Mouse (Mus musculus) liver, adult 2 months (tissue): ENCODE data around the gene Cngb1. TPM values are rescaled to one million over a fixed set of nuclear protein-coding genes. Genes with fewer than 3 reads are reported as not detected.

Source experiments
- DNase-seq: peaks from one replicate; pipeline ENCODE4 v3.0.0-alpha.2; 2011; ENCODE audit warnings: low read depth, low spot score; ENCODE audit errors: extremely low read depth
- H3K27ac ChIP-seq: fragments of 200-500 bp; replicated peaks from 2 replicates; pipeline ENCODE4 v1.5.1; 2012; ENCODE audit warnings: low read depth, mild to moderate bottlenecking, control low read depth, inconsistent platforms, low read length; ENCODE audit not compliant: insufficient read depth
- H3K27me3 ChIP-seq: fragments of 200-500 bp; 2 replicates; pipeline ENCODE4 v1.6.1; 2012; ENCODE audit warnings: mild to moderate bottlenecking, moderate library complexity, low read length, inconsistent platforms; ENCODE audit not compliant: control insufficient read depth, insufficient read depth
- H3K36me3 ChIP-seq: fragments of 200-500 bp; 2 replicates; pipeline ENCODE4 v1.6.1; 2012; ENCODE audit warnings: low read length, inconsistent platforms; ENCODE audit not compliant: control insufficient read depth, insufficient read depth
- H3K4me1 ChIP-seq: fragments of 200-500 bp; 2 replicates; pipeline ENCODE4 v1.6.1; 2011; ENCODE audit warnings: low read length; ENCODE audit not compliant: control insufficient read depth, insufficient read depth
- H3K4me3 ChIP-seq: fragments of 200-500 bp; 2 replicates; pipeline ENCODE4 v1.5.1; 2011; ENCODE audit warnings: low read depth, mild to moderate bottlenecking, control low read depth, low read length, moderate library complexity; ENCODE audit not compliant: insufficient read depth
- H3K79me2 ChIP-seq: fragments of 200-500 bp; 2 replicates; pipeline ENCODE4 v1.6.1; 2012; ENCODE audit warnings: inconsistent platforms, mild to moderate bottlenecking, low read length, moderate library complexity; ENCODE audit not compliant: control insufficient read depth, insufficient read depth
- H3K9ac ChIP-seq: fragments of 200-500 bp; 2 replicates; pipeline ENCODE4 v1.6.1; 2012; ENCODE audit warnings: low read depth, mild to moderate bottlenecking, control low read depth, inconsistent platforms, low read length
- CTCF ChIP-seq: fragments of 200-500 bp; IDR thresholded peaks from 2 replicates; pipeline ENCODE4 v1.5.1; 2011; ENCODE audit warnings: low read depth, low read length, control low read depth
- POLR2A ChIP-seq: fragments of 200-500 bp; IDR thresholded peaks from 2 replicates; pipeline ENCODE4 v1.6.1; 2011; ENCODE audit warnings: low read length, control low read depth; ENCODE audit not compliant: insufficient read depth; ENCODE audit errors: extremely low read depth
- WGBS: fragments of 180-500 bp; shearing (Covaris S2); methylation state at CpG from one replicate; pipeline ENCODE4 v1.1.7; 2018; 5-methylcytosine and 5-hydroxymethylcytosine counted together
- polyA plus RNA-seq: library from polyadenylated mRNA; depleted of rRNA; stranded (reverse); fragments of >200 nt; gene quantifications from 2 replicates; pipeline ENCODE4 v1.2.3, GENCODE M21; 2012
- total RNA-seq: library from RNA; depleted of rRNA; stranded (reverse); fragments of >200 nt; gene quantifications from 2 replicates; pipeline ENCODE4 v1.2.3, GENCODE M21; 2014

Gene Cngb1
- total and polyA plus RNA-seq, 2 experiments: under 0.01 to 0.39 TPM

GRCm38 (mm10) chr8:95215709-95216360 is 90.5 kb downstream of the Cngb1 start:
- no peak overlapping the region for H3K27ac ChIP-seq
- H3K79me2 ChIP-seq: no peaks in the 10 kb centered on the region
- H3K4me1 ChIP-seq: no peaks in the 10 kb centered on the region
- peak; percentile 40 for DNase-seq
- H3K9ac ChIP-seq: no peak overlapping the region
- H3K36me3 ChIP-seq: no peaks in the 10 kb centered on the region
- TF ChIP-seq POLR2A (no peak), CTCF (no peak)
- no peak overlapping the region for H3K4me3 ChIP-seq
- no peaks in the 10 kb centered on the region for H3K27me3 ChIP-seq
- WGBS: 67% methylated on average over 11 of the region's 11 CpGs

- WGBS: 77% methylated on average over 11 of the region's 11 CpGs
These were observed 96.5 kb downstream of the Cngb1 start for GRCm38 (mm10) chr8:95209924-95210323.

GRCm38 (mm10) chr8:95205946-95206345 is 100.4 kb downstream of the Cngb1 start:
- no peak for TF ChIP-seq POLR2A
- TF ChIP-seq CTCF: no peak

More at GRCm38 (mm10) chr8:95209924-95210323, 96.5 kb downstream of the Cngb1 start:
- no peak for TF ChIP-seq POLR2A
- no peak for TF ChIP-seq CTCF
- Histone ChIP-seq H3K36me3 (no peaks in the 10 kb centered on the region), H3K27ac (no peak overlapping the region), H3K27me3 (no peaks in the 10 kb centered on the region), H3K9ac (no peak overlapping the region), H3K79me2 (no peaks in the 10 kb centered on the region), H3K4me1 (no peaks in the 10 kb centered on the region), H3K4me3 (no peak overlapping the region)
- DNase-seq: no peak

GRCm38 (mm10) chr8:95204039-95204380 is 102.4 kb downstream of the Cngb1 start:
- Histone ChIP-seq H3K27me3 (no peaks in the 10 kb centered on the region), H3K79me2 (no peaks in the 10 kb centered on the region), H3K4me1 (peaks cover 3% of the 10 kb centered on the region; the same call in 1 of the 2 replicates), H3K27ac (no peak overlapping the region), H3K4me3 (no peak overlapping the region), H3K9ac (no peak overlapping the region), H3K36me3 (no peaks in the 10 kb centered on the region)
- TF ChIP-seq POLR2A (no peak), CTCF (peak; percentile 96)
- DNase-seq: peak; percentile 13
- WGBS: 17% methylated on average over 10 of the region's 10 CpGs

More at GRCm38 (mm10) chr8:95205946-95206345, 100.4 kb downstream of the Cngb1 start:
- WGBS: 69% methylated on average over 8 of the region's 8 CpGs
- H3K27me3 ChIP-seq: no peaks in the 10 kb centered on the region
- no peak overlapping the region for H3K4me3 ChIP-seq
- no peak overlapping the region for H3K9ac ChIP-seq
- no peak overlapping the region for H3K27ac ChIP-seq
- no peaks in the 10 kb centered on the region for H3K36me3 ChIP-seq
- no peaks in the 10 kb centered on the region for H3K4me1 ChIP-seq
- no peak for DNase-seq
- no peaks in the 10 kb centered on the region for H3K79me2 ChIP-seq

GRCm38 (mm10) chr8:95203326-95204038 is 102.9 kb downstream of the Cngb1 start:
- no peak overlapping the region for H3K27ac ChIP-seq

More at GRCm38 (mm10) chr8:95203326-95204038, 102.9 kb downstream of the Cngb1 start:
- no peak for DNase-seq
- no peak overlapping the region for H3K9ac ChIP-seq
- TF ChIP-seq CTCF: no peak
- no peak for TF ChIP-seq POLR2A
- H3K36me3 ChIP-seq: no peaks in the 10 kb centered on the region
- H3K27me3 ChIP-seq: no peaks in the 10 kb centered on the region
- H3K79me2 ChIP-seq: no peaks in the 10 kb centered on the region
- no peak overlapping the region for H3K4me3 ChIP-seq
- peaks cover 3% of the 10 kb centered on the region; the same call in 1 of the 2 replicates for H3K4me1 ChIP-seq
- 54% methylated on average over 9 of the region's 9 CpGs for WGBS
